Mouse (Mus musculus) ovary, postnatal 10 days (tissue): Measurements from ENCODE around the gene Ptprn2.

Experiments
- DNase-seq: peaks from one replicate; pipeline ENCODE4 v3.0.0; 2022; ENCODE audit warnings: low spot score

The Ptprn2 gene

DNA sequence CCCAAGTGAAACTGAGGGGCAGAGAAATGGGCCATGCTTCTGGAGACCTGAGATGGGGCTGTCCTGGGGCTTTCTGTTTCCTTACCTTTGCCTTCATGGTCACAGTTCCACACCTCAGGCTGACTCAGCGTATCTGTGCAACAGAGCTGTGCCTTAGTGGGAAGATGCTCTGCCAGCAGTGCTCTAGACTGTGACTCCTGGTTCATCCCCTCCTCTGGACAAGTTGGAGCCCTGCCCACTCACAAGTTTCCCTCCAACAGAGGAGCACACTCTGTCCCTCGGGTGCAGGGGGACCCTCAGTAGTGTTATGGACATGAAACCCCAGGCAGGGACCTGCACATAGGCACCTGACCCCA is 687.0 kb downstream of the Ptprn2 start:
- no peak for DNase-seq

DNA sequence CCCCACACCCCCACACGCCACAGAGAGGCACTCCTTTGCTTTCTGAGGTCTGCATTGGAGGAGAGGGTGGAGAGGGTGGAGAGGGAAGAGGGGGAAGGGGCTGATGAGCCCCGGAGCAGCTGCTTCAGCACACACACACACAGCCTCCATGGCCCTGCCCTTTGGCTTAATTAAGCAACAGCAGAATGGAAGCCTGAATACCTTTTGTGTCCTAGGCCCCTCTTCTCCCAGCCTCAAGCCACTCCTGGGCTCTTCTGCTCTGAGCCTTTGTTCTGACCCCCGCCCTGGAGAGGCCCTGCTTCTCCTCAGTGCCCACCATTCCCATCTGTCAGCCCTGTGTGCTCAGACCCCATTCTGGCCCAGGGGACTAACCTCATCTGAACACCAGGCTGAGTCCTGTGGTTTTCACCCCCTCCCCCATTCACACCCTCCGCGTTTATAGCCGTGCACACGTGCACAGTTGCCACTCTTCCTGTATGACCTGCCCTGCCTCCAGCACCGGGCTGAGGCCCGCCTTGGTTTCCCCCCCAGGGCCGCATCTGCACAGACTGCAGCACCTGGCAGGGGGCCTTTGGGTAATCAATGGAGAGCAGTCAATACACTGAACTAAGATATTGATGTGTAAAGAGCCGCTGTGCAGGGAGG is 687.5 kb downstream of the Ptprn2 start:
- DNase-seq, result no peak

DNA sequence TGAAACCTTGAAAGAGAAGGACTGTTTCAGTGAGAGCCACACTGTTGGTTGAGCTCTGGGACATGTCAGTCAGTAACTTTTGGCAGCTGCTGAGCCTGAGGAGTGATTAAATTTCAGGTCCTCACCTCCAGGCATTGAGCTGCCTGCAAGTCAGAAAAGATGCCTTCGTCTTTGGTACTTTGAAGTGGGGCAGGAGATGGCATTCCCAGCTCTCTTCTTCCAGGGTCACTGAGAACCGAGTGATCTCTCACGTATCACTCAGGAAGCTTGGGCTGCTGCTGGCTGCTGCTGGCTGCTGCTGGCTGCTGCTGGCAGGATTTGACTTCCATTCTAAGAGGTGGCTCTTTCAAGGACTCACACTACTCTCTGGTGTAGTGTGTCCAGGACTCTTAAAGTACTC is 688.7 kb downstream of the Ptprn2 start:
- no peak for DNase-seq

DNA sequence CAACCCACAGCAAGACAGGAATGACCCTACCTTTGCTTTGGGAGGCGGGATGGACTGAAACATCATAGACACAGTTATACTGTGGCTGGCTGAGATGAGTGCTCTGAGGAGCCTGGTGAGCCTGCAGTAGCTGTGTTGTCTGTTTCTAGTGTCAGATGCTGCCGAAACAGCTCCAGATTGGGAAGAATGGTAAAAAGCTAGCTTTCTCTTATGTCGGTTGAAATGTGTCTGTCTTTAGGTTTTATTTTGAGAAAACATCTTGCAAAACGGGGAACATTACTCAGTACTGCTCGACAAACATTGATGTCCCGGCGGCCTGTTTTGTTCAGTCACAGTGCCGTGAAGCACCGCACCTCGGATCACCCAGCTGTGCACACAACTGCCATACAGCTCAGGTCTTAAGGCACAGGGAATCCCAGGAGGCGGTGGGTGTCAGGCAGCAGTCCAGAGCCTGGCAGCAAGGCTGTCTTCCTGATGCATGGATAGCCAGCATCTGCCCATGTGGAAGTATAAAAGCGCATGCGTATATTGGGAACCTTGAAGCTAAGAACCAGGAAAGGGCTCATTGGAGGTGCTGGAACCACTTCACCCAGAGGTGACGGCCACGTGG is 689.7 kb downstream of the Ptprn2 start:
- DNase-seq, result no peak

GRCm38 (mm10) chr12:117176259-117176823 is 690.8 kb downstream of the Ptprn2 start:
- DNase-seq, result no peak

DNA sequence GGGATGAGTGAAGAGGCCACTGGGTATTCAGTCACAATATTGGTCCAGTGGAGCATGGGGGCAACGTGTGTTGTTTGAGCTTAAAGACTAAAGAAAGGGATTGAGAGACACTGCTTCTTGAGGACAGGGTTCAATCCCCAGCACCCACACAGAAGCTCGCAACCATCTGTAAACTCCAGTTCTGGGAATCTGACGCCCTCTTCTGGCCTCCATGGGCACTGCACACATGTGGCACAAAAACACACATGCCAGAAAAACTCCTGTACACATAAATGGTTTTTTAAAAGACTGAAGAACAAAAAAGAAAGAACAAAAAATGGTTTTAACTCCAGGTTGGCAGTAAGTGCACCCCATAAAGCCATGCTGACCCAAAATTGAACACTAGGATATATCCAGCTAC is 701.6 kb downstream of the Ptprn2 start:
- no peak for DNase-seq

- DNase-seq, result no peak
Observed at GRCm38 (mm10) chr12:117192001-117192400, 706.5 kb downstream of the Ptprn2 start.

DNA sequence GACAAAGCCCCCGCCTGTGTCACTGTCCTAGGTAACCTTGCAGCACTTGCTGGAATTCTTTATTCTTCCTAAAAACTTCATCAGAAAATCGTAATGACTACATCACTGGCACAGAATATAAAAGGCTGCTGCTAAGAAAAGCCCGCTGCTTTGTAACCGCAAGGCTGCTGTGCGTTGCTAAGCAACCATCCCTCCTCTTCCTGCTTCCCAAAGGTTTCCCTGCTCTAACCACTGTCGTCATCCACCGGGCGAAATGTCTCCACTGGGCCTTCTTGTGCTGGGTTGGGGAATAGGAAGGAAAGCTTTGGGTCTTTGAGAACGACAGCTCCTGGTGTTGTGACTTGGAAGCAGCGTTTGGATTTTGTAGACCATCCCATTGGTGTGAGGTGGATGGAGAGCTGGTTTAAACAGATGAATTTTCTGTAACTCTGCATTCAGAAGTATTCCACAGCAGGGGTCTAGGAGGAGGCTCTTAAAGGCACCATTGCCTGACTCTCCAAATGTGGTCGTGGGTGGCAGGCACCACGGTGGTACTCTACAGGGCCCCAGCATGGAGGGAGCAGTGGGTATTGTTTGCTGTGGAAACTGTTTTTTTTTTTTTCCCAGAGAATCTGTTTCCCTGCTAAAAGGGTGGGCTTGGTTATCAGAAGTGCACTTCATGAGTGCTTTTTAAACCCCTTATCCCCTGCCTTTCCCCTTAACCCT is 711.4 kb downstream of the Ptprn2 start:
- no peak for DNase-seq

DNA sequence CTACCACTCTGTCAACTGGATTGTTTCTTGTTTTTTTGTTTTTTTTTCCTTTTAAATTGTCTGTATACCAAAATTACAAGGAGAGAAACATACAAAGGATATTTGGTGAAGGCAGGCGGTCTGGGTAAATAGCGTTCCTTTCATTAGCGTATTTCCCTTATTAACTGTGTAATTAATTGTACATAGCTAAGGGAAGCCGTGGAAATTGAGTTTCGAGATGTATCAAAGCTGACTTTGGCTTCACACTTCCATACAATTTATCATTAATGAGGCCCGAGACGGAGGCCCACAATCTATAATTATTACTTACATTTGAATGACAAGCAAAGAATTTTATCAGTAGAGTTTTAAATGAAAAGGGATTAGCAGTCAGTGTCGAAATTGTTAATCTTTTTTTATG is 712.6 kb downstream of the Ptprn2 start:
- no peak for DNase-seq

DNA sequence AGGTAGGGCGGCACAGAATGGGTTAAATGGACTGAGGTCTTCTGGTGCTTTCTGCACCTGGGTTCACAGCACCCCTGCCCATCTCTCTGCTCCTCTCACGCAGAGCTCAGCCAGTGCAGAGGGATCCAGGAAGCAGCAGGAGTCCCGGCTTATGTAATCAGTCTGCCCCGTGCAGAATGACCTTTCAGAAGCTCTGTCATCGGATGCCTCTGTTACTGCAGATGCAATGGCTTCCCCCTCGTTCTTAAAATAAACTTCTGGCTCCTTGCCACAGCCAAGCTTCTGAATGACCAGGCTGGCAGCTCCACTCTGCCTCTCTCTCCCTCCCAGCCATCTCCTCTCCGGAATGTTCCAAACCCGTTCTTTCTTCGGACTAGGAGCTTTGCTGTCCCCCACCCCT is 714.6 kb downstream of the Ptprn2 start:
- no peak for DNase-seq

DNA sequence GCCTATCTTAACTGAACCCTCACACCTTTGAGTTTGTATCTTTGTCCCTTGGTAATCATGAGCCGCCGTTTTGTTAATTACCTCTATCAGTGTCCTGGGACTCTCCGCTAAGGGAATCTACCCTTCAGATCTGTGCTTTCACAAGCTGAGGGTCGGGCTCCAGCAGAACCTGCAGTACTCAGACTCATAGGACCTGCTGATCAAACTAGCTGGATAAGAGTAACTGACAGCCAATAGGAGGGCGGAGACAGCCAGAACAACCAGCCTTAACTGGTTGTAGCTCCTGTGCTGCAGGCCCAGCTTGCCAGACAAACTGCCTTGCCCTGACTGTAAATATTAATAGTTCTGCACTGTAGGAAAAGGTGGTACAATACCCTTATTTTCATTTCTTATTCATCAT is 715.1 kb downstream of the Ptprn2 start:
- no peak for DNase-seq

GRCm38 (mm10) chr12:117203506-117203905 is 718.0 kb downstream of the Ptprn2 start:
- no peak for DNase-seq

DNA sequence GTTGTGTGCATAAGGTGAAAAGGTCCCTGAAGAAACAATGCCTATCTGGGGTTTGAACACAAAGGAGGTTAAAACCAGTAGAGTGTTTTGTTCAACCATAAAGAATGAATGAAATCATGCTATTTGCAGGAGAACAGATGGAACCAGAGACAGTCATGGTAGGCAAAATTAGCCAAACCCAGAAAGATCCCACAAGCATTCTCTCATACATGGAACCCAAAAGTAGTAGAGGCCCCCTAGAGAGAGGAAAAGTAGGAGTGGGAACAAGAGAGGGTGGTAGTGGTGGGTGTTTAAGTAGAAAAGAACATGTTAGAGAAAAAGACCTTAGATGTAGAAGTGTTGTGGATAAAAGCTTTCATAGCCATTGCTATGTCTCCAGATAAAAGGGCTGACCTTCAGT is 719.4 kb downstream of the Ptprn2 start:
- DNase-seq, result no peak

- DNase-seq, result no peak
Observed at GRCm38 (mm10) chr12:117207421-117208120, 722.1 kb downstream of the Ptprn2 start.

DNA sequence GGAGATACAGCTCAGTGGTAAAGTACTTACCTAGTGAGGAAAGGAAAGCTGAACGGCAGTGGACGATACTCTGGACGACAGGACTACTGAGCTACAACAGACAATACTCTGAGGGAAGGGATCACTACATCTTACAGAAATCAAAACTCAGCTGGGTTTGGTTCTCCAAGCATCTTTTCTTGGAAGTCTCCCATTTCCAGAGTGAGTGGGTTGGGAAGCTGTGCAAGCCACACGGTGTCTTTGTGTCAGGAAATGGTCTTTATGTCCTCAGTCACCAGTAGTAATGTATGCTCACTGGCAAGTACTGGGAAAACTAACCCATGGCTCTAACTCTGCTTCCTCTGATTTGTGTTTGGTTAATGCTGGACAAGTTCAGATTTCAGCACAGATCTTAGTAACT is 724.9 kb downstream of the Ptprn2 start:
- DNase-seq, result no peak

DNA sequence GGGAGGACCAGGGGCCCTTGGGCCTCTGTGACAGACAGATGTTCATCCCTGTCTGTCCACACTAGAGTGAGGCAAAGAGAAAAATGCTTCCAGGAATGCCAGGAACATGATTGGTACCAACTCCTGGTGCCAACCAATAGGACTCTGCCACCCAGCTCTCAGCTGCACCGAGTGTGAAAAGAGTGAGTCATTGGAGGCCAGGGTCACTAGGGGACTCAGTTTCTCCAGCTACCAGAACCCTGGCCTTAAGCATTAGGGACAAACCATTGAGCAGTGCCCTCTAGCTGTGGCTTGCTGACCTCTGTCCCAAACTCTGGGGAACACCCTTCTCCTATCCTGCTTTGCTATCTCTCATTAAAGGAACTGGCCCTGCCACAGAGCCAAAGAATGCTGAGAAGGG is 728.0 kb downstream of the Ptprn2 start:
- no peak for DNase-seq

- no peak for DNase-seq
Observed at GRCm38 (mm10) chr12:117214272-117214671, 728.8 kb downstream of the Ptprn2 start.

GRCm38 (mm10) chr12:117214919-117215318 is 729.4 kb downstream of the Ptprn2 start:
- DNase-seq, result no peak

GRCm38 (mm10) chr12:117221909-117222308 is 736.4 kb downstream of the Ptprn2 start:
- DNase-seq, result no peak

- DNase-seq, result no peak
Observed at GRCm38 (mm10) chr12:117224036-117224435, 738.5 kb downstream of the Ptprn2 start.

DNA sequence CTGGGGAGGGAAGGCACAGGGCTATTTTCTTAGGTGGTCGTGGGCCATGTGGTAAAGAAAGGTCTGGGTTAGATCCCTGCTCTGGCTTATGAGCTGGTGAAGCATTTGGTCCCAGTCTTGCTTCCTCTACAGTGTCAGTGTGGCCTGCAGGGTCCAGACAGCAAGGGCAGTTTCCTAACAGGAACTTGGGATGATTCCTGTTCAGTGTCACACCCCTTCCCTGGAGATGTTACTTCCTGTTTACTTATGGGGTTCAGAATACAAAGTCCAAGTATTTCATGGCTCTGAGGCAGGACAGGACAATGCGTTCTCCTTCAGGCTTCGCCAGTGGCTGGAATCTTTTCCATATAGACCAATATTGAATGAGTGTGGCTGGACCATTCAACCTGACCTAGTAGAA is 741.7 kb downstream of the Ptprn2 start:
- no peak for DNase-seq

- no peak for DNase-seq
Observed at GRCm38 (mm10) chr12:117229442-117229841, 743.9 kb downstream of the Ptprn2 start.

DNA sequence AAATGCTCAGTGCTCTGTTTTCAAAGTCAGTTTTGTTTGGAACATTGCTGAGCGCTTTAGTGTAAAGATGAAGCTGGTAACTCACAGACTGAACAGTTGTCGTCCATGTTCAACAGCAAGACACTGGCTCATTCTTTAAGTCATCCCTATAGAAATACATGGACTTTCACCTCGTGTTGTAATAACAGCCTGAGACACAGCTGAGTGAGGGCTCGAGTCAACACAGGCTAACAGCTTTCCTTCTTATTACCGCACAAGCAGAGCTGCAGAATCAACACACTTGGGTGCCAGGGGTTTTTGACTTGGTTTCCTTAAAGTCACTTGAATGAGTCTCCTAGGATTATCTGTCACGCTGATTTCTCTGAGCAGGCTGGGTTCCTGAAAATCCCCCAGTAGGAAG is 744.8 kb downstream of the Ptprn2 start:
- DNase-seq, result no peak
